Mouse (Mus musculus): ENCODE measurements around the gene Pitpnb. TPM values are rescaled to one million over a fixed set of nuclear protein-coding genes. Genes with fewer than 3 reads are reported as not detected.

Pitpnb gene
- total and polyA plus RNA-seq, 2 experiments from 2014 or later = 9.0 to 79.9 TPM

DNA sequence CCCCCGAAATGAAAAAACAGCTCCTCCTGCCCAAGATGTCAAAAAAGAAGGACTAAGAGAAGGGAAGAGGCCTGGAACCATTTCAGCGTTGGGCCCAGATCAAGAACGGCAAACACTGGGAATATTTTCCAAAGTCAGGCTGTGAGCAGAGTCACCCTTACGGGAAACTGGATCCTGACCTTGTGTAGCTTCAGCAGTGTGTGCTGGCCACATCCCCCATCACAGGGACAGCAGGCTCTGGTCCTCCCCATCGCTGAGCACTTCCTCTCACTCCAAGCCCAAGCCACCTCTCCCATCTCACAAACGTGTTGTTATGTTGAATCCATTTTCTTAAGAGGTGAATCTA, 72.1 kb downstream of the Pitpnb start:
- Histone ChIP-seq H3K9me3 (ENCODE audit: low read length) (no peaks in the 10 kb centered on the region), H3K4me2 (ENCODE audit: low read depth, low read length) (no peak overlapping the region), H3K27ac (no peak overlapping the region), H3K36me3 (ENCODE audit: insufficient read depth, low read length) (no peaks in the 10 kb centered on the region), H3K27me3 (ENCODE audit: insufficient read depth, low read length) (no peaks in the 10 kb centered on the region), H3K4me3 (ENCODE audit: low read length) (no peak overlapping the region), H3K9ac (replicated peaks; ENCODE audit: low read length) (no peak overlapping the region), H3K4me1 (ENCODE audit: insufficient read depth, low read length) (no peaks in the 10 kb centered on the region)
- WGBS = 90% methylated on average over 6 of the region's 6 CpGs
- DNase-seq (ENCODE audit: low spot score) (no peak), ATAC-seq (no peak)
- TF ChIP-seq CTCF (IDR thresholded peaks at IDR 0.05; ENCODE audit: low read depth) = no peak

GRCm38 (mm10) chr5:111404721-111405120, 74.2 kb downstream of the Pitpnb start:
- Histone ChIP-seq H3K27ac (no peak overlapping the region), H3K4me2 (ENCODE audit: low read depth, low read length) (no peak overlapping the region), H3K27me3 (ENCODE audit: insufficient read depth, low read length) (no peaks in the 10 kb centered on the region), H3K9me3 (ENCODE audit: low read length) (no peaks in the 10 kb centered on the region), H3K36me3 (ENCODE audit: insufficient read depth, low read length) (no peaks in the 10 kb centered on the region), H3K4me3 (ENCODE audit: low read length) (no peak overlapping the region), H3K4me1 (ENCODE audit: insufficient read depth, low read length) (no peaks in the 10 kb centered on the region), H3K9ac (replicated peaks; ENCODE audit: low read length) (no peak overlapping the region)
- WGBS = 72% methylated on average over 6 of the region's 6 CpGs
- no peak for DNase-seq (ENCODE audit: low spot score)
- no peak for TF ChIP-seq CTCF (IDR thresholded peaks at IDR 0.05; ENCODE audit: low read depth)
- ATAC-seq = no peak

- ATAC-seq = peak; percentile 22; the same call in 1 of the 2 replicates
Observed at GRCm38 (mm10) chr5:111408470-111409105, 78.0 kb downstream of the Pitpnb start.

DNA sequence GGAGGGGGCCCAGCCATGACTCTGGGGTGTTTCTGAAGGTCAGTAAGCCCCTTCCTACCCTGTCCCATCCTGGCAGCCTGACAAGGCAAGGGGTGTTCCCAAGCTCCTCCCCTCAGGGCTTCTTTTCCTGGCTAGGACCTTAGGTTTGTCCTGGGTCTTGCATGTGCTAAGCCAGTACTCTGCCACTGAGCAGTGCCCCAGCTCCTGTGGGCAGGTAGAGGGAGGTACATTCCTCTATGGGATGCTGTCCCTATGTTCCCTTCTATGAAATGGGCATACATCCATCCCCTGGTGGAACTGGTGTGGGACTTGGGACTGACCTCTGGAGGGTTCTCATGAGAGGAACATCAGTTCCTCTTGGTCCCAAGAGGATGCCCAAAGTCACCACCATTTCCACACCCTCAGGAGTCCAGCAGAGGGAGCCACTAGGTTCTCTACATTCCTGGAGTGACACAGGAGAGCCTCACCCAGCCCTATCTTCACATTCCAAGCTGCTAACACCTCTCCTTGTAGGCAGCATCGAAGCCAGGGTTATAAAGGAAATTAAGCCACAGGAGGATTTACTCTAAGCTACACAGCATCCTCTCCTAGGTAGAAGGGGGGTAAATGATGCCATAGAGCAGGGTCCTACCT, 79.0 kb downstream of the Pitpnb start:
- Histone ChIP-seq H3K9ac (replicated peaks; ENCODE audit: low read length) (no peak overlapping the region), H3K27ac (no peak overlapping the region), H3K9me3 (ENCODE audit: low read length) (no peaks in the 10 kb centered on the region), H3K4me3 (ENCODE audit: low read length) (no peak overlapping the region), H3K27me3 (ENCODE audit: insufficient read depth, low read length) (0 out of 2 replicates have a peak, but pooled peaks cover 3% of the 10 kb centered on the region), H3K4me1 (ENCODE audit: insufficient read depth, low read length) (no peaks in the 10 kb centered on the region), H3K4me2 (ENCODE audit: low read depth, low read length) (no peak overlapping the region), H3K36me3 (ENCODE audit: insufficient read depth, low read length) (no peaks in the 10 kb centered on the region)
- WGBS = 25% methylated on average over 1 of the region's 1 CpGs
- peak; percentile 60 for TF ChIP-seq CTCF (IDR thresholded peaks at IDR 0.05; ENCODE audit: low read depth)
- no peak for DNase-seq (ENCODE audit: low spot score)
- no peak for ATAC-seq

More at GRCm38 (mm10) chr5:111408470-111409105, 78.0 kb downstream of the Pitpnb start:
- TF ChIP-seq CTCF (IDR thresholded peaks at IDR 0.05; ENCODE audit: low read depth) = no peak
- no peak for DNase-seq (ENCODE audit: low spot score)
- Histone ChIP-seq H3K4me3 (ENCODE audit: low read length) (no peak overlapping the region), H3K27me3 (ENCODE audit: insufficient read depth, low read length) (0 out of 2 replicates have a peak, but pooled peaks cover 3% of the 10 kb centered on the region), H3K27ac (no peak overlapping the region), H3K4me1 (ENCODE audit: insufficient read depth, low read length) (no peaks in the 10 kb centered on the region), H3K9me3 (ENCODE audit: low read length) (no peaks in the 10 kb centered on the region), H3K9ac (replicated peaks; ENCODE audit: low read length) (no peak overlapping the region), H3K36me3 (ENCODE audit: insufficient read depth, low read length) (no peaks in the 10 kb centered on the region), H3K4me2 (ENCODE audit: low read depth, low read length) (no peak overlapping the region)
- 25% methylated on average over 14 of the region's 14 CpGs for WGBS

DNA sequence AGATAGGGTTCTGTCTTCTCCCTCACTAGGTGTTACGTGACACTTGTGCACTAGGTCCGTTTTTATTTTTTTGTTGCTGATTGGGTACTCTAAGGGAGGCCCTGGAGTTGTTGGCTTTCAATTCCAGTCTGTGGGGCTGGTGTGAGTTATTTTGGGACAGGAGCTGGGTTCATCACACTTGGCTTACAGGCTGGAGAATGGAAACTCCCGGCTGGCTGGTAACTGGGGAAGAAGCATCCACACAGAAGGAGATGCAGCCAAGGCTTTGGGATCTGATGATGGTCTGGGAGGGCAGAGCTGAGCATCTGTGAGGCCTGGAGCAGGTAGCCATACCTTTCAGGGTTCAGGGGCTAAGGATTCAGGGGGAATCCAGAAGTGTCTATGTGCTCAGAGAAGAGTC, 80.1 kb downstream of the Pitpnb start:
- 79% methylated on average over 3 of the region's 3 CpGs for WGBS
- DNase-seq (ENCODE audit: low spot score) (no peak), ATAC-seq (no peak)
- no peak for TF ChIP-seq CTCF (IDR thresholded peaks at IDR 0.05; ENCODE audit: low read depth)
- Histone ChIP-seq H3K36me3 (ENCODE audit: insufficient read depth, low read length) (no peaks in the 10 kb centered on the region), H3K9me3 (ENCODE audit: low read length) (no peaks in the 10 kb centered on the region), H3K27ac (no peak overlapping the region), H3K4me2 (ENCODE audit: low read depth, low read length) (no peak overlapping the region), H3K27me3 (ENCODE audit: insufficient read depth, low read length) (0 out of 2 replicates have a peak, but pooled peaks cover 3% of the 10 kb centered on the region), H3K4me1 (ENCODE audit: insufficient read depth, low read length) (no peaks in the 10 kb centered on the region), H3K4me3 (ENCODE audit: low read length) (no peak overlapping the region), H3K9ac (replicated peaks; ENCODE audit: low read length) (no peak overlapping the region)

DNA sequence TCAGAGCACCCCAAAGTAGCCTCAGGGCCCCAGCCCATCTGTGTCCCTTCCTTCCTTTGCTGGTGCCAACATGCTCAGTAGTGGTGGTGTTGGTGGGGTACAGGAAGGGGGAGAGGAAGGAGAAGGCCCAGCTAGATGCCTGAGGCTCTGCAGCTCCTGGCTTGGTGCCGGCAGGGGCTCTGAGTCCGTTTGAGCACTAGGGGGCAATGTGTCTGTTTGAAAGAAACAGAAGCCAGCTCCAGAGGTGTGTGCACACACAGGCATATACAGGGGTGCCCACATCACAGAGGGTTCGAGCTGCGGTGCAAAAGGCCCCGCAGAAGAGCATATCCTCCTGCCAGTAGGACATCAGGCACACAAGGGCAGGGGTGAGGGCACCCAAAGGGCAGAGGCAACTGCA, 83.6 kb downstream of the Pitpnb start:
- H3K27ac ChIP-seq = no peak overlapping the region
- H3K27me3 ChIP-seq (ENCODE audit: insufficient read depth, low read length) = 0 out of 2 replicates have a peak, but pooled peaks cover 3% of the 10 kb centered on the region
- 0 out of 2 replicates have a peak overlapping the region, but pooled peaks have one; percentile 96 for H3K4me2 ChIP-seq (ENCODE audit: low read depth, low read length)
- H3K9ac ChIP-seq (replicated peaks; ENCODE audit: low read length) = no peak overlapping the region
- no peaks in the 10 kb centered on the region for H3K36me3 ChIP-seq (ENCODE audit: insufficient read depth, low read length)
- peak; percentile 89 for TF ChIP-seq CTCF (IDR thresholded peaks at IDR 0.05; ENCODE audit: low read depth)
- H3K4me3 ChIP-seq (ENCODE audit: low read length) = no peak overlapping the region
- DNase-seq (ENCODE audit: low spot score) (peak; percentile 94), ATAC-seq (peak; percentile 46; the same call in 1 of the 2 replicates)
- peaks cover 4% of the 10 kb centered on the region; the same call in 1 of the 2 replicates for H3K4me1 ChIP-seq (ENCODE audit: insufficient read depth, low read length)
- H3K9me3 ChIP-seq (ENCODE audit: low read length) = no peaks in the 10 kb centered on the region
- 1% methylated on average over 5 of the region's 5 CpGs for WGBS
